Mouse (Mus musculus): Measurements from ENCODE around the gene Abl1.

DNA sequence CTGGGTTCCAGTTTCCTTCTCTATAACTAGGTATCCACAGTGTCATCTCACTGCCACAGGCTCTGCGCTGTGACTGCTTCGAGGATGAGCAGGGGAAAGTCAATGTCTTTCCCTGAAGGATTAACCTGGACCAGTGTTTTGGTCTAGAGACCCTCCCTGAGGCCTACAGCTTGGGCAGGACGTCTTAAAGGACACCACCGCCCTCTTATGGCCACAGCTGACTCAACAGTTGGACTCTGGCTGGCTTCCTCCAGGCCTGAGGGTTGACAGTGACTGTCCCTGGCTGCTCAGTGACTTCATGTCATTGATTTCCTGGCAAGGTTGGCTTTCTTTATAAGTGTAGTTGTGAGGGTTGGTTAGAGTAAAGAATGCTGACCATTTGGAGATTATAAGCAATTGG lies 20.8 kb upstream of the Abl1 start:
- peak; percentile 77 for TF ChIP-seq CTCF (IDR thresholded peaks at IDR 0.05; ENCODE audit: control insufficient read depth, insufficient read depth, insufficient read length)
- TF ChIP-seq CEBPB (IDR thresholded peaks at IDR 0.05; ENCODE audit: low read depth): no peak
- TF ChIP-seq MAX (IDR thresholded peaks at IDR 0.05): no peak

All from C2C12 (cell line).